Mouse (Mus musculus): ENCODE results near the gene Tmem128. TPM values are rescaled to one million over a fixed set of nuclear protein-coding genes. Genes with fewer than 3 reads are reported as not detected.

Tmem128 gene
- polyA plus RNA-seq (2015; fragmentation: Nextera tagmentation; extraction: Ambion mirVana) = 45.3 and 45.8 TPM in 2 replicates

GRCm38 (mm10) chr5:38260107-38260682 is at the start of gene Tmem128:
Tmem128 (plus strand) TSS chr5:38260185.
- Histone ChIP-seq H3K27me3 (ENCODE audit: insufficient read depth, low read length) (no peaks in the 10 kb centered on the region), H3K9ac (replicated peaks) (peak within 1 kb of the TSS; percentile 76), H3K36me3 (replicated peaks; ENCODE audit: insufficient read depth, low read length) (peaks cover 22% of the 10 kb centered on the region), H3K9me3 (ENCODE audit: low read length) (no peaks in the 10 kb centered on the region), H3K4me2 (ENCODE audit: low read depth, low read length) (peak within 1 kb of the TSS; percentile 85), H3K4me3 (ENCODE audit: low read depth, low read length) (peak within 1 kb of the TSS; percentile 74), H3K27ac (ENCODE audit: low read depth) (peak within 1 kb of the TSS; percentile 85), H3K4me1 (ENCODE audit: insufficient read depth) (peaks cover 7% of the 10 kb centered on the region)
- ATAC-seq (peak; percentile 84), DNase-seq (peak; percentile 76)
- WGBS (ENCODE audit: insufficient replicate concordance) = under 1% methylated on average over 40 of the region's 40 CpGs
- no peak for TF ChIP-seq CTCF (IDR thresholded peaks at IDR 0.05; ENCODE audit: low read depth)
- peak; percentile 30; the same call in 1 of the 2 replicates for TF ChIP-seq EP300 (IDR thresholded peaks at IDR 0.05; ENCODE audit: low read depth)

- no peak overlapping the region for H3K27ac ChIP-seq (ENCODE audit: low read depth)
- H3K36me3 ChIP-seq (replicated peaks; ENCODE audit: insufficient read depth, low read length) = peaks cover 21% of the 10 kb centered on the region
- H3K9ac ChIP-seq (replicated peaks) = no peak overlapping the region
- peak; percentile 55 for ATAC-seq
- TF ChIP-seq EP300 (IDR thresholded peaks at IDR 0.05; ENCODE audit: low read depth) = no peak
- TF ChIP-seq CTCF (IDR thresholded peaks at IDR 0.05; ENCODE audit: low read depth) = no peak
- H3K4me2 ChIP-seq (ENCODE audit: low read depth, low read length) = no peak overlapping the region
- 53% methylated on average over 8 of the region's 8 CpGs for WGBS (ENCODE audit: insufficient replicate concordance)
- H3K4me1 ChIP-seq (ENCODE audit: insufficient read depth) = peaks cover 8% of the 10 kb centered on the region
- H3K4me3 ChIP-seq (ENCODE audit: low read depth, low read length) = no peak overlapping the region
- H3K27me3 ChIP-seq (ENCODE audit: insufficient read depth, low read length) = no peaks in the 10 kb centered on the region
- H3K9me3 ChIP-seq (ENCODE audit: low read length) = no peaks in the 10 kb centered on the region
- peak; percentile 29 for DNase-seq
Measured at GRCm38 (mm10) chr5:38211691-38212090, 48.3 kb upstream of the Tmem128 start.

GRCm38 (mm10) chr5:38213009-38213408 is 47.0 kb upstream of the Tmem128 start:
- Histone ChIP-seq H3K36me3 (replicated peaks; ENCODE audit: insufficient read depth, low read length) (peaks cover 21% of the 10 kb centered on the region), H3K9ac (replicated peaks) (no peak overlapping the region), H3K9me3 (ENCODE audit: low read length) (no peaks in the 10 kb centered on the region), H3K4me3 (ENCODE audit: low read depth, low read length) (no peak overlapping the region), H3K27me3 (ENCODE audit: insufficient read depth, low read length) (no peaks in the 10 kb centered on the region), H3K27ac (ENCODE audit: low read depth) (no peak overlapping the region), H3K4me1 (ENCODE audit: insufficient read depth) (peaks cover 8% of the 10 kb centered on the region), H3K4me2 (ENCODE audit: low read depth, low read length) (no peak overlapping the region)
- DNase-seq (no peak), ATAC-seq (no peak)
- 88% methylated on average over 6 of the region's 6 CpGs for WGBS (ENCODE audit: insufficient replicate concordance)
- TF ChIP-seq CTCF (IDR thresholded peaks at IDR 0.05; ENCODE audit: low read depth) = no peak
- no peak for TF ChIP-seq EP300 (IDR thresholded peaks at IDR 0.05; ENCODE audit: low read depth)

- whole genome bisulfite sequencing (ENCODE audit: insufficient replicate concordance) = under 1% methylated on average over 28 of the region's 35 CpGs
- H3K4me2 ChIP-seq (ENCODE audit: low read depth, low read length) = peak overlapping the region; percentile 95
- peak overlapping the region; percentile 94 for H3K4me3 ChIP-seq (ENCODE audit: low read depth, low read length)
- DNase-seq = no peak
- peaks cover 16% of the 10 kb centered on the region for H3K4me1 ChIP-seq (ENCODE audit: insufficient read depth)
- no peaks in the 10 kb centered on the region for H3K9me3 ChIP-seq (ENCODE audit: low read length)
- H3K27ac ChIP-seq (ENCODE audit: low read depth) = peak overlapping the region; percentile 53
- peak; percentile 70 for ATAC-seq
- TF ChIP-seq EP300 (IDR thresholded peaks at IDR 0.05; ENCODE audit: low read depth) (no peak), CTCF (IDR thresholded peaks at IDR 0.05; ENCODE audit: low read depth) (no peak)
- H3K27me3 ChIP-seq (ENCODE audit: insufficient read depth, low read length) = no peaks in the 10 kb centered on the region
- H3K36me3 ChIP-seq (replicated peaks; ENCODE audit: insufficient read depth, low read length) = 0 out of 2 replicates have a peak, but pooled peaks cover 8% of the 10 kb centered on the region
- peak overlapping the region; percentile 82 for H3K9ac ChIP-seq (replicated peaks)
Measured at GRCm38 (mm10) chr5:38219771-38220307, 40.1 kb upstream of the Tmem128 start.

- Histone ChIP-seq H3K4me2 (ENCODE audit: low read depth, low read length) (peak within 1 kb of the TSS; percentile 95), H3K4me1 (ENCODE audit: insufficient read depth) (peaks cover 16% of the 10 kb centered on the region), H3K9me3 (ENCODE audit: low read length) (no peaks in the 10 kb centered on the region), H3K4me3 (ENCODE audit: low read depth, low read length) (peak within 1 kb of the TSS; percentile 94), H3K36me3 (replicated peaks; ENCODE audit: insufficient read depth, low read length) (peaks cover 11% of the 10 kb centered on the region; the same call in 1 of the 2 replicates), H3K27me3 (ENCODE audit: insufficient read depth, low read length) (no peaks in the 10 kb centered on the region), H3K27ac (ENCODE audit: low read depth) (peak within 1 kb of the TSS; percentile 53), H3K9ac (replicated peaks) (peak within 1 kb of the TSS; percentile 82)
- DNase-seq (peak; percentile 96), ATAC-seq (peak; percentile 97)
- WGBS (ENCODE audit: insufficient replicate concordance) = under 1% methylated on average over 51 of the region's 55 CpGs
- no peak for TF ChIP-seq CTCF (IDR thresholded peaks at IDR 0.05; ENCODE audit: low read depth)
- no peak for TF ChIP-seq EP300 (IDR thresholded peaks at IDR 0.05; ENCODE audit: low read depth)
Measured at GRCm38 (mm10) chr5:38220328-38220912, 39.6 kb upstream of the Tmem128 start, which contains the start of the genes Zbtb49 and Lyar. Zbtb49 (minus strand) TSS chr5:38220457. Lyar (plus strand) TSS chr5:38220470.

GRCm38 (mm10) chr5:38235422-38235821 is 24.6 kb upstream of the Tmem128 start:
- H3K4me1 ChIP-seq (ENCODE audit: insufficient read depth) = no peaks in the 10 kb centered on the region
- H3K9me3 ChIP-seq (ENCODE audit: low read length) = no peaks in the 10 kb centered on the region
- TF ChIP-seq EP300 (IDR thresholded peaks at IDR 0.05; ENCODE audit: low read depth) = no peak
- peak; percentile 79 for TF ChIP-seq CTCF (IDR thresholded peaks at IDR 0.05; ENCODE audit: low read depth)
- no peak overlapping the region for H3K4me3 ChIP-seq (ENCODE audit: low read depth, low read length)
- H3K27ac ChIP-seq (ENCODE audit: low read depth) = no peak overlapping the region
- DNase-seq (peak; percentile 73), ATAC-seq (no peak)
- WGBS (ENCODE audit: insufficient replicate concordance) = 67% methylated on average over 4 of the region's 4 CpGs
- peaks cover 35% of the 10 kb centered on the region for H3K36me3 ChIP-seq (replicated peaks; ENCODE audit: insufficient read depth, low read length)
- H3K27me3 ChIP-seq (ENCODE audit: insufficient read depth, low read length) = no peaks in the 10 kb centered on the region
- no peak overlapping the region for H3K4me2 ChIP-seq (ENCODE audit: low read depth, low read length)
- H3K9ac ChIP-seq (replicated peaks) = no peak overlapping the region
